Mouse (Mus musculus): ENCODE measurements at regions not wholly inside any gene's neighbourhood (a gene's known extent, or its start where the extent isn't known, plus 50 kb on each side); places are given as distances from the start of the nearest gene placed in this dataset.

- no peak for DNase-seq (ENCODE audit: low spot score in 2 of 2)
Observed at GRCm38 (mm10) chr14:24550763-24551471, 64.0 kb downstream of the Rps24 start.

- no peak for DNase-seq (ENCODE audit: low spot score in 2 of 2)
Observed at GRCm38 (mm10) chr14:24551472-24551783, 64.5 kb downstream of the Rps24 start.

DNA sequence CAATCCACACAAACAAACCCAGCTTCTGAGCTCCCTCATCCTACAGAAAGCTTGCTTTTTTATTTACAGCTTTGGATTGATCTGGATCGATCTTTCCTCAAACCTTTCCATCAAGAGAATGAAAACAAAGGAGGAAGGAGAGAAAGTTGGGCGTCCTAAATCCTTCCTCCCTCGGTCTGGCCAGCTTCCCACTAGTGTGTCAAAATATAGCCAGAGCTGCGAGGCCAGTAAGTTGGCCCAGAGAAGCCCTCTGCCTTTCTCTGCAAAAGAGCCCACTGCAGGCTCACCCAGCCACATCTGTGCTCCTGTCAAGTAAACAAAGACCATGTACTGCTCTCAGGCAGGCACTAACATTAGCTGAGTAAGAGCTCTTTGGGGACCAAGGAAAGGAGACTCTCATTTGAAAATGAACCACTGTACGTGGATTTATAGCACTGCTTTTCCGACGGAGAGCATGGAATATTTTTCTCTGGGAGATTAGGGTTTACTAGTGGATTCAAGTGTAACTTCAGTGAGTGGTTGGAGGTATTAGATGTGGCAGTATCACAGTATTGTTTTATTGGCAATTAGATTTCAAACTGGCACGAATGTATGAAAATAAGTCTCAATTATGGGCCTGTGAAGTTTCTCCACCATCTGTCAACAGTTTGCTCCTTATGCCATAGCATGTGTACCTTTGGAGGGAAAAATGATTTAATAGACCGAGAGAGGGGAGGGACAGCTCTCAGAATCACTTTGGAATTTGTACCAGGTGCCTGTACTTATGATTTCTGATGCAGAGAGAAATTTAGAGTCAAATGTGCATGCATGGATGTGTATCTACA lies 78.1 kb downstream of the Rps24 start:
- no peak for DNase-seq (ENCODE audit: low spot score in 2 of 2)

- DNase-seq (ENCODE audit: low spot score in 2 of 2): no peak
Observed at GRCm38 (mm10) chr14:24565718-24566322, 78.9 kb downstream of the Rps24 start.

- no peak for DNase-seq (ENCODE audit: low spot score in 2 of 2)
Observed at GRCm38 (mm10) chr14:24575111-24575510, 88.2 kb downstream of the Rps24 start.

GRCm38 (mm10) chr14:24578535-24579111 lies 91.7 kb downstream of the Rps24 start:
- peak; percentile 13 to 57 for DNase-seq (ENCODE audit: low spot score in 2 of 2)

DNA sequence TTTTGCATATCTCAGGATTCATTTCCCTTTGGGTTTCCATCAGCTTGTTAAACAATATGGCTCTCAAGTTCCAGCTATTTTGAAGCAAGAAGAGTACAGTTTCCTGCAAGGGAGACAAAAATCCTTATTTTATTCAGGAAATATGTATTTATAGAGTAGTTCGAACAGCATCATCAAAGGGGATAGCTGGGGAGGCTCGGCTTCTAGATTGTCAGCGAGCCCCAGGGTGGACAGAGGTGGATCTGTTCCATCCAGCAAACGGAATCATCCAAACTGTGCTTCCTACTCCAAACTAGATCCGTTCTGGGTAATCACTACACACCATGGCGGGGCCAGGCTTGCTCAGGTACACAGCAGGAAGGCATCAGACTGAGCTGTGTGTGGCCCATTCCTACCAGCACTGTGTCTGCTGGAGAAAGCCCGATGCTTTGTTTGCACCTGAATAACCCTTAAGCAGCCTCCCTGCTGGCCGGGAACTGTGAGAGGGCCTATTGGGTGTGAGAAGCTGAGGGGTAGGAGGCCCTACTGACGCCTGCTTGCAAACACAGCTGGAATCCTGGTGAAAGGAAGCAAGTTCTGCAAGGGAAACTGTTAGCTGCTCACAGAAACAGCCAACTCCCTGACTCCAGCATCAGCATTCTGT lies 92.3 kb downstream of the Rps24 start:
- no peak for DNase-seq (ENCODE audit: low spot score in 2 of 2)

DNA sequence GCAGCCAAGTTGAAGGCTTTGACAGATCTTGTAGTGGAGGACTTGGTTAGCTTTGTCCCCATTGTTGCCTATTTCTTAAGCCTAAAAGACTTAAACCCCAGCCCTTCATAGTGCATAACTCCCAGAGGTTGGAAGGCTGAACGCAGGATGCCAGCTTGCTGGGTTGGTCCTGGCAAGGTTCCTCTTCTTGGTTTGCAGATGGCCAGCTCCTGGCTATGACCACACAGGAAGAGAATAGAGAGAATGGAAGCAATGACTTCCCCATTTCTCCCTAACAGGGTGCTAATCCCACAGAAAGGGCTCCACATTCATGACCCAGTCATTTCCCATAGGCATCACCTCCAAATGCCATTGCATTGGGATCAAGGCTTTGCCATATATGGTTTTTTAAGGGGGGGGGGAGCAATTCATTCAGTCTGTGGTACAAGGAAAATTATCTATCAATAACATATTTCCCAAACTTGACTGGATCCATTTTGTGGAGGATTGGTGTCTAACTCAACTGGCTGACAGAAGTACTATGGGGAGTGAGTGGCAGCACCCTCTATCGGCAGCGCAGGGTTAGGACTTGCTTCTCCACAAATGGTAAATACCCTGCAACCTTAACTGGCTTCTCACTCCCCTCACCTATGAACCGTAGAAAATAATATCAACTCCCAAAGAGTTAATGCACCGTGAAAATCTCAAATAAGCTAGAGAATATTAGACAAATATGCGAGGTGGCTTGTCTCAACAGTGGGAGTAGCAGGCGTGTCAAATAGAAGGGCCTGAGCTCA lies 99.4 kb downstream of the Rps24 start:
- no peak for DNase-seq (ENCODE audit: low spot score in 2 of 2)

DNA sequence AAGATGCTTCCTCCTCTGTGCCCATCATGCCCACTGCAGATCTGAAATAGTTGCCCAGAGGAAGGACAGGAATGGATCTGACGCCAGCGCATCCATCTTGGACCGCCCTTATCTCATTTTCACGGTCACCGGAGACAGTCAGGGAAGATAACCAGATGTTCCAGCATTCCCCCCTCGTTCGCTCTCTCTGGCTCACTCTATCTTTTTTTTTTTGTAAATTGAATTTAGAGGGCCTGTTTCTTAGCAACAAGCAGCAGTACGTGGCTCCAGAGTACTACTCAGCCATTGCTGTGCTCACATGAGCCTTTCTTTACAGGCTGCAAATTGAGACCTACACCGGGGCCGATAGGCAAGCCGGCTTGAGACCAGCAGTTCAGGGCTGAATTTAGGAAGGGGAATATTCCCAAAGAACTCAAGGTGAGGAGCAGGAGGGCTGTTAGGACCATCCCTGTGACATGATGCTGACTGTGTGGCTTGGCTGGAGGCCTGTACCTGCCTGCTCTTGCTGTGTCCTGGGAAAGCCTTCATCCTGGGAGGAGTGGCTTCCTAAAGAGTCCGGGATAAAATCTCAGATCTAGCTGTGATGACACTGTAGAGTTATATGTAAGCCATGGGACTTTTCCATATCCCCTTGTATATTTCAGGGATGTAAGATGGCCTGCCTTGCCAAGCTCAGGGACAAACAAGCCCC lies 100.2 kb downstream of the Rps24 start:
- no peak for DNase-seq (ENCODE audit: low spot score in 2 of 2)

- DNase-seq (ENCODE audit: low spot score in 2 of 2): no peak
Observed at GRCm38 (mm10) chr14:24588041-24588440, 101.1 kb downstream of the Rps24 start.

DNA sequence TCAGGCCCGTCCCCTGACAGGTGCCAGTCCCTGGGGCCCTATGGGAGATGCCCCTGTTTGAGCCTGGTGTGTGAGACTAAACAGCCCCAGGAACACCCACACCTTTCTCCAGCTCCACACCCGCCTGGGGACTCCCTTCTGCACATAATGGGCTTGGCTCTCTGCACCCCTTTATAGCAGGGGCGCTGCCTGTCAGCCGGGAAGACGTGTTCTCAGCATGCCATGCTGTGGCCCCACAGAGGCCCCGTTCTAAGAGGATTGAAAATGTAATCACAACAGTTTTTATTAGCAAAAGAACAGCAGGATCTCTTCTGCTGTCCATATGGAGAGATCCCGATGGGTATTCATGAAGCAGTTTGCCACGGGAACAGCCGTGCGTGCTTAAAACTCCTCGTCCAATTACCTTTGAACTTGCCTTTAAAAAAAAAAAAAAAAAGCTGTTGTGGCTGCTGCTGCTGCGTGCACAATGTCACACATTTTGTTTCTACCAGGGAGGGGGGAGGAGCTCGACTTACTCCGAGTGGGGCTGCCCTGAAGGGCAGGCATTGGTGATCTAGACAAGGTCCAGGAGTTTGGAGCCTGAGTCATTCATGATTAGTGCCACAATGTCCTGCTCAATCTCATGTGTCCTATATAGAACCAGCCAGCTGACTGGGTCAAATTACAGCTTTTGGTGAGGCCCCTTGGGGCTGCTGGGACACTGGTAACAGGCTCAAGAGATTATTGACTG lies 119.7 kb downstream of the Rps24 start:
- no peak for DNase-seq (ENCODE audit: low spot score in 2 of 2)

- DNase-seq (ENCODE audit: low spot score in 2 of 2): no peak
Observed at GRCm38 (mm10) chr14:24608356-24608755, 121.4 kb downstream of the Rps24 start.

- no peak for DNase-seq (ENCODE audit: low spot score in 2 of 2)
Observed at GRCm38 (mm10) chr14:24612254-24612995, 125.5 kb downstream of the Rps24 start.

GRCm38 (mm10) chr14:24615776-24616175 lies 128.9 kb downstream of the Rps24 start:
- no peak for DNase-seq (ENCODE audit: low spot score in 2 of 2)

DNA sequence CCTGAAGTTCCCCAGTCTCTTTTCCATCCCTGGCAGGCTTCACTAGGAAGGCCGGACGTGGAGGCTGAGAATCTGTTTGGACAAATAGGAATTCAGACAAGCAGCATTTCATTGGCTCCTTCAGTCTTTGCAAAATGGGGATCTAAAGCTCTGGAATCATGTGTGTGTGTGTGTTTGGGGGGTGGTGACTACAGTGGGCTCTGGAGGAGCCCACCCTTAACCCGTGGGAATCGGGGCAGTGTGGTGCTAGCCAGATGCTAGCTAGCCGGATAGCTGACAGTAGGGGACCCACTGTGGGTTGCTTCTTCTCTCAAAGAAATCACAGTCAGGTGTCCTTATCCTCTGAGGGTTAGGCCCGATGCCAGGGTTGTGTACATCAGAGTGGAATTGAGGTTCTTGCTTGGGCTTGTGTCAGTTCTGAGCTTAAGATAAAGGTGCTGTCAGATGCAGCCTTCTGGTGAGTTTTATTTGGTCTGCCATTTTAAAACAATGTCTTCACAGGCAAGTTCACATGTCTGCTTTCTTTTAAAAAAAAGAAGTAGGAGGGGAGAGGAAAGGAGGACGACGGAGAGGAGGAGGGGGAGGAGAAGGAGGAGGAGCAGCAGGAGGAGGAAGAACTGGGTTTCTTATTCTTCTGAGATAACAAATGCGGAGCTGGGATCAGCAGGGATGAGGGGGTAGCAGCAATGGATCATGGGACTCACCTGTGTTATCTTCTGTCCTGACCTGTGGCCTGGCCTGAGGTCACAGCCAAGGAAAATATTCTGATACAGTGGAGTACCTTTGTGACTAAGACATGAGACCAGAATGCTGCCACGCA lies 129.6 kb downstream of the Rps24 start:
- DNase-seq (ENCODE audit: low spot score in 2 of 2): no peak

DNA sequence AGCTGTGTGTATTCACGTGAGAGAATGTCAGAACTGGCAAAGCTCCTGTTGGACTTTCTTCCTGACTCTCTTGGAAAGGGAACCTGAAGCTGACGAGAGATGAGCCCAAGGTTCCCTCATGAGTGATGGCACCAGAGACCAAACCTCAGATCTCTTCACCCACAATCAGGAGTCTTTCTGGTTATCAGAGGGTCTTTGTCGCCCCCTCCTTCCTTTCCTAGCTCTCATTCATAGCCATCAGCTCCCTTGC lies 130.1 kb downstream of the Rps24 start:
- no peak for DNase-seq (ENCODE audit: low spot score in 2 of 2)

GRCm38 (mm10) chr14:24617393-24617861 lies 130.5 kb downstream of the Rps24 start:
- no peak for DNase-seq (ENCODE audit: low spot score in 2 of 2)

Data from gastrocnemius, adult 8-10 months (tissue).